Mouse (Mus musculus) urinary bladder, adult 2 months (tissue): Measurements from ENCODE around the gene Hyal2. TPM values are rescaled to one million over a fixed set of nuclear protein-coding genes. Genes with fewer than 3 reads are reported as not detected.
A peak's percentile ranks its signal among the peaks of the same experiment; 100 is the strongest.

Experiments used
- DNase-seq: peaks from one replicate; pipeline ENCODE4 v3.0.0; 2022; ENCODE audit warnings: low spot score
- polyA plus RNA-seq: library from polyadenylated mRNA; depleted of rRNA; stranded (reverse); fragments of >200 nt; gene quantifications from 2 replicates; pipeline ENCODE4 v1.2.3, GENCODE M21; 2012; rRNA removed

Gene Hyal2
- polyA plus RNA-seq, 1 experiment, result 24.0 TPM

GRCm38 (mm10) chr9:107609433-107609830 is 41.7 kb downstream of the Hyal2 start:
- no peak for DNase-seq

GRCm38 (mm10) chr9:107611456-107612190 is 43.9 kb downstream of the Hyal2 start:
- no peak for DNase-seq

- peak; percentile 98 for DNase-seq
Observed at GRCm38 (mm10) chr9:107612191-107612944, 44.6 kb downstream of the Hyal2 start.

GRCm38 (mm10) chr9:107612945-107613569 is 45.3 kb downstream of the Hyal2 start:
- no peak for DNase-seq

DNA sequence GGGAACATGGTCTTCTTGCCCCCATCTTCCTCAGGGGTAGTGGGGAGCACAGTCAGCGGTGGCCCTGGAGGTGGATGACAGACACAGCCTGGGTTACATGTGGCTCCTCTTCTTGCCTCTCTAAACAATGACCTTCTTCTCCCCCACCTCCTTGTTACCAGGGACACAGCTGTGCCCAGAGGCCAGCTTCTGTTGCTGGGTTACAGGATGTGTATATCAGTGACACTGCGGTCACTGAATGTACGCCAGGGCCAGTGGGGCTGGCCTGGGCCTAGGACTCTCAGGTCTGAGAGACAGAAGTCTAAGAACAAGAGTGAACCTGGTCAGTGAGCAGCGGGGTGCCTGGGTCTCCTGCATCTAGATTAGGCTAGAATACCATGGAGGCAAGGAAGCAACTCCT is 47.3 kb downstream of the Hyal2 start:
- no peak for DNase-seq

DNA sequence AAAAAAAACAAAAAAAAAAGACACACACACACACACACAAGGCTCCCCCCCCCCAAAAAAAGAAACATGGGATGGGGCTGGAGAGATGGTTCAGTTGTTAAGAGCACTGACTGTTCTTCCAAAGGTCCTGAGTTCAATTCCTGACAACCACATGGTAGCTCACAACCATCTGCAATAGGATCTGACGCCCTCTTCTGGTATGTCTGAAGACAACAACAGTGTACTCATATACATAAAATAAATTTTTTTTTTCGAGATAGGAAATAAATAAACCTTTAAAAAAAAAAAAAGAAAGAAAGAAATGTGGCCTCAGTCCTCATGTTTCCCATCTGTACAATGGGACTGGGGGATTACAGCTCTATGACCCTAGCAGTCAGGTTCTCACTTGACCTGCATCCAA is 49.7 kb downstream of the Hyal2 start:
- DNase-seq, result no peak

GRCm38 (mm10) chr9:107618098-107618497 is 50.4 kb downstream of the Hyal2 start:
- DNase-seq, result no peak

- DNase-seq, result no peak
Observed at GRCm38 (mm10) chr9:107618778-107619545, 51.2 kb downstream of the Hyal2 start.

- DNase-seq, result no peak
Observed at GRCm38 (mm10) chr9:107619546-107619879, 51.8 kb downstream of the Hyal2 start.

- no peak for DNase-seq
Observed at GRCm38 (mm10) chr9:107620954-107621353, 53.2 kb downstream of the Hyal2 start.

Other genes starting within 250 kb of the Hyal2 start
- 19.7 and 20.0 TPM in 2 replicates for gene Hemk1, start 229.6 kb upstream of the Hyal2 start, polyA plus RNA-seq
- gene 6430571L13Rik, start 227.3 kb upstream of the Hyal2 start, polyA plus RNA-seq, result 1.7 and 1.9 TPM in 2 replicates
- gene Cacna2d2, start 168.3 kb upstream of the Hyal2 start, polyA plus RNA-seq, result 0.46 and 0.84 TPM in 2 replicates
- 33.6 and 34.0 TPM in 2 replicates for gene Tmem115, start 34.0 kb upstream of the Hyal2 start, polyA plus RNA-seq
- 15.2 and 19.4 TPM in 2 replicates for gene Cyb561d2, start 25.8 kb upstream of the Hyal2 start, polyA plus RNA-seq
- gene Nprl2, start 25.7 kb upstream of the Hyal2 start, polyA plus RNA-seq, result 26.6 and 35.2 TPM in 2 replicates
- 0.56 and 0.78 TPM in 2 replicates for gene Zmynd10, start 20.6 kb upstream of the Hyal2 start, polyA plus RNA-seq
- 41.5 and 58.9 TPM in 2 replicates for gene Rassf1, start 16.4 kb upstream of the Hyal2 start, polyA plus RNA-seq
- 43.9 and 50.6 TPM in 2 replicates for gene Tusc2, start 4.7 kb upstream of the Hyal2 start, polyA plus RNA-seq
- 16.8 and 24.9 TPM in 2 replicates for gene Hyal1, start 9.0 kb downstream of the Hyal2 start, polyA plus RNA-seq
- gene Naa80, start 10.9 kb downstream of the Hyal2 start, polyA plus RNA-seq, result 24.6 and 37.3 TPM in 2 replicates
- gene Hyal3, start 12.9 kb downstream of the Hyal2 start, polyA plus RNA-seq, result 0.50 and 0.52 TPM in 2 replicates
- 31.3 and 36.0 TPM in 2 replicates for gene Ifrd2, start 19.7 kb downstream of the Hyal2 start, polyA plus RNA-seq
- 57.1 and 71.0 TPM in 2 replicates for gene Sema3b, start 41.3 kb downstream of the Hyal2 start, polyA plus RNA-seq
- gene Gnai2, start 67.4 kb downstream of the Hyal2 start, polyA plus RNA-seq, result 449 and 465 TPM in 2 replicates
- 0.44 and 0.45 TPM in 2 replicates for gene Slc38a3, start 101.6 kb downstream of the Hyal2 start, polyA plus RNA-seq
- gene Gnat1, start 111.8 kb downstream of the Hyal2 start, polyA plus RNA-seq, result 0.06 TPM in 1 of 2 replicates, not detected in the other
- 110 and 111 TPM in 2 replicates for gene Sema3f, start 142.5 kb downstream of the Hyal2 start, polyA plus RNA-seq
- gene Rbm5, start 203.1 kb downstream of the Hyal2 start, polyA plus RNA-seq, result 105 and 116 TPM in 2 replicates